Mouse (Mus musculus) forebrain, embryonic 16.5 days (tissue): Measurements from ENCODE around the gene Ppp1r10. TPM values are rescaled to one million over a fixed set of nuclear protein-coding genes. Genes with fewer than 3 reads are reported as not detected.
"Not testable (repeated sequence)": the region's sequence is repeated elsewhere in the genome, so short reads cannot be mapped to it uniquely, and the experiment has no call there.

Experiments
- ATAC-seq: fragments of 200-750 bp; cut with Nextera tagmentation; 2 replicates; pipeline ENCODE4 v1.8.0; 2017; ENCODE audit warnings: mild to moderate bottlenecking, moderate library complexity
- H3K27ac ChIP-seq: fragments of 300-500 bp; sonication (generic); 2 replicates; pipeline ENCODE4 v1.5.1; 2014; ENCODE audit warnings: low read length, control low read depth
- H3K27me3 ChIP-seq: fragments of 300-500 bp; sonication (generic); replicated peaks from 2 replicates; pipeline ENCODE4 v1.6.1; 2014; ENCODE audit warnings: low read length; ENCODE audit not compliant: control insufficient read depth, insufficient read depth
- H3K36me3 ChIP-seq: fragments of 300-500 bp; sonication (generic); 2 replicates; pipeline ENCODE4 v1.6.1; 2014; ENCODE audit not compliant: control insufficient read depth, insufficient read depth
- H3K4me1 ChIP-seq: fragments of 300-500 bp; sonication (generic); replicated peaks from 2 replicates; pipeline ENCODE4 v1.6.1; 2014; ENCODE audit warnings: low read length; ENCODE audit not compliant: control insufficient read depth, insufficient read depth
- H3K4me2 ChIP-seq: fragments of 300-500 bp; sonication (generic); 2 replicates; pipeline ENCODE4 v1.6.1; 2014; ENCODE audit warnings: mild to moderate bottlenecking, low read length, control low read depth
- H3K4me3 ChIP-seq: fragments of 300-500 bp; sonication (generic); replicated peaks from 2 replicates; pipeline ENCODE4 v1.5.1; 2014; ENCODE audit warnings: mild to moderate bottlenecking, low read length, control low read depth
- H3K9ac ChIP-seq: fragments of 300-500 bp; sonication (generic); replicated peaks from 2 replicates; pipeline ENCODE4 v1.6.1; 2014; ENCODE audit warnings: low read depth, low read length, control low read depth
- H3K9me3 ChIP-seq: fragments of 300-500 bp; sonication (generic); 2 replicates; pipeline ENCODE4 v1.6.1; 2016; ENCODE audit warnings: low read length; ENCODE audit not compliant: control insufficient read depth
- WGBS: fragments of 180-500 bp; shearing (Covaris S2); extraction: QIAGEN DNeasy Blood & Tissue Kit; methylation state at CpG from one replicate; pipeline ENCODE4 v1.1.7; 2014; 5-methylcytosine and 5-hydroxymethylcytosine counted together
- polyA plus RNA-seq: library from polyadenylated mRNA; unstranded; fragments of >200 nt; fragmentation: Nextera tagmentation; extraction: Ambion mirVana; gene quantifications from 2 replicates; pipeline ENCODE4 v1.2.1, GENCODE M21; 2015

The Ppp1r10 gene
- polyA plus RNA-seq, 1 experiment from 2014 or later = 47.0 TPM

DNA sequence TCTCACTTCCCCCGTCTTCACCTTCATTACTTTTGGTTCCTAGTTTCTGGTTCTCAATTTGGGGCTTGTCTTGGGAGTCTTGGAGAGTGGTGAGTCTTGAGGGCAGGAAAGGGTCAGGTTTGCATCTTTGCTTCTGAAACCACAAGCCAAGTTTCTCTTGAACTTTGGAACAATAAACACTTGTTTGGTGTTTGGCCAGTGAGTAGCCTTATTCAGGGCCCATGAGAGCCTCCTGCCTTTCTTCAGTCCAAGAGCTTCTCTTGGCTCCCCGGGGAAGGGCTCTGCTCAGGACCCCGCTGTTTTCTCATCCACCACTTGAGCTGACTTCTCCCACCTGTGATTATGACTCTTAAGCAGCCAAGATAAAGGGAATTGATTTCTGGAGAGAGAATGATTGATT is 6.3 kb downstream of the Ppp1r10 start:
- 83% methylated on average over 3 of the region's 3 CpGs for WGBS
- H3K4me1 ChIP-seq = peaks cover 27% of the 10 kb centered on the region
- H3K9me3 ChIP-seq = no peaks in the 10 kb centered on the region
- H3K9ac ChIP-seq = no peak overlapping the region
- H3K27ac ChIP-seq = no peak overlapping the region
- ATAC-seq = no peak
- peaks cover 24% of the 10 kb centered on the region for H3K36me3 ChIP-seq
- no peak overlapping the region for H3K4me2 ChIP-seq
- H3K27me3 ChIP-seq = no peaks in the 10 kb centered on the region
- H3K4me3 ChIP-seq = no peak overlapping the region

DNA sequence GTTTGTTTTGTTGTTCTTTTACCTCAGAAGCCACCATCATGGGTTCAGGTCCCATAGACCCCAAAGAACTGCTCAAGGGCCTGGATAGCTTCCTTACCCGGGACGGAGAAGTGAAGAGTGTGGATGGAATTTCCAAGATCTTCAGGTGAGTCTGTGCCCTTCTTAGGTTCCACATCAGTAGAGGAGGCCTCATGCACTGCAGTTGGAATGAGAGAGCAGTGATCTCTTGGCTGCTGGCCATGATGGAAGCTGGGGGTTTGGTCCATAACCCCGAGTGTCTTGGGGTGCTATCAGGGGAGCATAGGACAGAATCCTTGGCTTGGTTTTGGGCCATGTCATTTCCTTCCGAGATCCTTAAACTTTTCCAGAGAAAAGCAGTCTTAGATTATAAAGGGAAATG is 7.0 kb downstream of the Ppp1r10 start:
- Histone ChIP-seq H3K4me2 (no peak overlapping the region), H3K4me3 (no peak overlapping the region), H3K27ac (no peak overlapping the region), H3K4me1 (peaks cover 27% of the 10 kb centered on the region), H3K27me3 (no peaks in the 10 kb centered on the region), H3K9ac (no peak overlapping the region), H3K36me3 (peaks cover 30% of the 10 kb centered on the region), H3K9me3 (no peaks in the 10 kb centered on the region)
- WGBS = 95% methylated on average over 4 of the region's 4 CpGs
- ATAC-seq = no peak

DNA sequence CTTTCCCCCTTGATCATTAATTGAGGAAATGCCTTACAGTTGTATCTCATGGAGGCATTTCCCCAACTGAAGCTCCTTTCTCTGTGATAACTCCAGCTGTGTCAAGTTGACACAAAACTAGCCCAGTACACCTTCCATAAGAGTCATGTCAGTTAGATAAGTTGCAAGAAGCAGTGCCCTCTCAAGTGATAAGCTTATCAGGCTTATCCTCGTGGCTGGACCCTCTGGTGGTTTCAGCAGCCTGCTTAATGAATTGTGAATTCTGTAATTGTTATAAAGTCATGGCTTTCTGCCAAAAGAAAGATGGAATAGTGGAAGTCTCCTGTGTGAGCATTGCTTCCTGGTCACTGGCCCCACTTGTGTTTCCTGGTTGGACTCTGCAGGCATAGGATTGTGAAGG is 11.2 kb downstream of the Ppp1r10 start:
- Histone ChIP-seq H3K4me2 (no peak overlapping the region), H3K27ac (no peak overlapping the region), H3K4me3 (no peak overlapping the region), H3K9ac (no peak overlapping the region), H3K9me3 (no peaks in the 10 kb centered on the region), H3K36me3 (peaks cover 40% of the 10 kb centered on the region), H3K27me3 (no peaks in the 10 kb centered on the region), H3K4me1 (no peaks in the 10 kb centered on the region)
- ATAC-seq = no peak
- 63% methylated on average over 1 of the region's 1 CpGs for WGBS

DNA sequence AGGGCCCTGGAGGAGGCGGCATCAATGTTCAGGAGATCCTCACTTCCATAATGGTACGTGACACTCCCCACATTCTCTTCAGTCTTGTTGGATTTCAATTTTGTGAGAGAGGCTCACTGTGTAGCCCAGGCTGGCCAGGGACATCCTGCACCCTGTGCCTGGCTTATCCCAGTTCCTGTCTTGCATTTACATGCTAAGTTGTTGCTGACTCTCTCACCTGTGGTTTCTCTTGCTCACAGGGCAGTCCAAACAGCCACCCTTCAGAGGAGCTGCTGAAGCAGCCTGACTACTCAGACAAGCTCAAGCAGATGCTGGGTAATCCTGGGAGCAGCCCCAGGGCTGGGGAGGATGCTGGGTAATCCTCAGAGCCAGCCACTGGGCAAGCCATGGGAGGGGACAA is 13.3 kb downstream of the Ppp1r10 start:
- H3K27me3 ChIP-seq = no peaks in the 10 kb centered on the region
- no peak overlapping the region for H3K4me3 ChIP-seq
- ATAC-seq = no peak
- no peaks in the 10 kb centered on the region for H3K4me1 ChIP-seq
- H3K9ac ChIP-seq = no peak overlapping the region
- no peaks in the 10 kb centered on the region for H3K9me3 ChIP-seq
- H3K27ac ChIP-seq = no peak overlapping the region
- no peak overlapping the region for H3K4me2 ChIP-seq
- 96% methylated on average over 2 of the region's 2 CpGs for WGBS
- H3K36me3 ChIP-seq = peaks cover 33% of the 10 kb centered on the region

DNA sequence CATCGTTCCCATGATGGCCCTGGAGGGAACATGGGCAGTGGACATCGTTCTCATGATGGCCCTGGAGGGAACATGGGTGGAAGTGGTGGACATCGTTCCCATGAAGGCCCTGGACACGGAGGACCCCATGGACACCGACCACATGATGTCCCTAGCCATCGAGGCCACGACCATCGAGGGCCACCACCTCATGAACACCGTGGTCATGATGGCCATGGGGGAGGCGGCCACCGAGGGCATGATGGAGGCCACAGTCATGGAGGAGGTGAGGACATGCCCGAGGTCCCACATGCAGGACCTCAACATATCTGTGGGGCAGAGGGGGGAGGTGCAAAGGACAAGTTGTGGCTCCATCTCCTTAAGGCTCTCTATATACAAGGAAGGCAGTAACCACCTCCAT is 14.4 kb downstream of the Ppp1r10 start:
- H3K4me2 ChIP-seq = no peak overlapping the region
- peaks cover 28% of the 10 kb centered on the region for H3K36me3 ChIP-seq
- no peaks in the 10 kb centered on the region for H3K4me1 ChIP-seq
- no peaks in the 10 kb centered on the region for H3K9me3 ChIP-seq
- no peak overlapping the region for H3K4me3 ChIP-seq
- no peak overlapping the region for H3K9ac ChIP-seq
- H3K27ac ChIP-seq = no peak overlapping the region
- H3K27me3 ChIP-seq = no peaks in the 10 kb centered on the region
- 96% methylated on average over 12 of the region's 12 CpGs for WGBS
- no peak for ATAC-seq

DNA sequence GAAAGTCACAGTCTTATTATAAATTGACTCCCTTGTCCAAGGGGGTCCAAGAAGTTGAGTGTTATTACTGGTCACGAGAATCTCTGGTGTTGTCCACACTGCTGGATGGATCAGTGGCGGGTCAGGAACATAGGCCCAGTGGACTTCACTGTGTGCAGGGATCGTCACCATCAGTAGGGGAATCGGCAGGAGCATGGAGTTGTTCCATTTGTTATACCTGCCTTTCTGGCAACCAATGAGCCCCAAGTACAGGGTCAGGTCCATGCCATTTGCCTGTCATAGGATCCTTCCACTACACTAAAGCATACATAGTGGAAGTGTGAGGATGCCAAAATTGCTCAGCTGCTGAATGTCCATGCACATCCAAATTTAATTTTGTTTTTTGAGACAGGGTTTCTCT is 16.4 kb downstream of the Ppp1r10 start:
- ATAC-seq = no peak
- Histone ChIP-seq H3K4me2 (no peak overlapping the region), H3K9me3 (no peaks in the 10 kb centered on the region), H3K36me3 (peaks cover 16% of the 10 kb centered on the region), H3K4me1 (no peaks in the 10 kb centered on the region), H3K9ac (no peak overlapping the region), H3K4me3 (no peak overlapping the region), H3K27me3 (no peaks in the 10 kb centered on the region), H3K27ac (no peak overlapping the region)
- 89% methylated on average over 4 of the region's 4 CpGs for WGBS

DNA sequence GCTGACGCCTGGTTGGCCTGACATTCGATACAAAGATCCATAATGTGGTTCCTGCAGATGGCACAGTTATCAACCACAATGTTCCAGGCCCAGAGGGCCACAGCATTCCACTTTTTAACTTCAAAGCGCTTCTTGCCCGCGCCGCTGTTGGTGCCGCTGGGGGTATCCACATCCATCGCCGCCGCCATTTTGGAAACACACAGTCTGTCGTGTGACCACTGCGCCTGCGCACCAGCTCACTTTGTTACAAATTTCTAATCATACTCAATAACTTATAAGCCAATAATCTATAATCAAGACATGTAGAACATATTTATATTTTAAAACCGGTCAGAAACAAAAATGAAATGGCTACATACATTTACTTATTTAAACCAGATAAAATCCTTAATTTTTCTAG is 19.5 kb downstream of the Ppp1r10 start:
- WGBS = 94% methylated on average over 14 of the region's 14 CpGs
- not testable (repeated sequence) for ATAC-seq

DNA sequence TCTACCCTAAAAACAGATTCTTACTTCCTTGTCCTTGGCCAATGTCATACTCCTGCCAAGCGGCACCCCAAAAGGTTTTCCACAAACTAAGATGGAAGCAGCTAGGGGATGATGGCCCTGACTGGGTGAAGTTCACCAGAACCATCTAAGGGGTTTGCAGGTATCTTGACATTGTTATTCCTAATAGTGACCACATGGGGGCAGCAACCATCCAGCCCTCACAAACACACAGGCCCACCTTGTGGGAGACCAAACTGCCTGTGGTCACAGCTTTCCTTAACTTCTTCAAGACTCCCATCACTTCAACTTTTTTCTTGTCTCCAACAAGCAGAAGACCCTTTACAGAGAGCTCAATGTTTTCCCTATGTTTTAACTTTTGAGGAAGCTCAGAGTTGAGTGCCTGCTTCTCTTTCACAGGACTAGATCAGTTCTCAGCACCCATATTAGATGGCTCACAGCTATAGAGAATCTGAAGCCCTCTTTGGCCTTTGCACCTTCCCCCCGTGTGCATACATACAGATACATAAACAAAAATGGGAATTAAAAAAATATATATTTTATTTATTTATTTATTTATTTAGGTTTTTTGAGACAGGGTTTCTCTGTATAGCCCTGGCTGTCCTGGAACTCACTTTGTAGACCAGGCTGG is 21.6 kb downstream of the Ppp1r10 start:
- no peak overlapping the region for H3K4me3 ChIP-seq
- peak; percentile 71; the same call in 1 of the 2 replicates for ATAC-seq
- H3K36me3 ChIP-seq = no peaks in the 10 kb centered on the region
- no peak overlapping the region for H3K4me2 ChIP-seq
- no peaks in the 10 kb centered on the region for H3K27me3 ChIP-seq
- WGBS = 32% methylated on average over 2 of the region's 2 CpGs
- no peak overlapping the region for H3K27ac ChIP-seq
- no peak overlapping the region for H3K9ac ChIP-seq
- no peaks in the 10 kb centered on the region for H3K9me3 ChIP-seq
- H3K4me1 ChIP-seq = no peaks in the 10 kb centered on the region

More for the DNA sequence above, 19.5 kb downstream of the Ppp1r10 start:
- not testable (repeated sequence) for H3K36me3 ChIP-seq, H3K27ac ChIP-seq, H3K4me3 ChIP-seq, H3K27me3 ChIP-seq, H3K4me2 ChIP-seq, H3K9me3 ChIP-seq, H3K9ac ChIP-seq, H3K4me1 ChIP-seq

DNA sequence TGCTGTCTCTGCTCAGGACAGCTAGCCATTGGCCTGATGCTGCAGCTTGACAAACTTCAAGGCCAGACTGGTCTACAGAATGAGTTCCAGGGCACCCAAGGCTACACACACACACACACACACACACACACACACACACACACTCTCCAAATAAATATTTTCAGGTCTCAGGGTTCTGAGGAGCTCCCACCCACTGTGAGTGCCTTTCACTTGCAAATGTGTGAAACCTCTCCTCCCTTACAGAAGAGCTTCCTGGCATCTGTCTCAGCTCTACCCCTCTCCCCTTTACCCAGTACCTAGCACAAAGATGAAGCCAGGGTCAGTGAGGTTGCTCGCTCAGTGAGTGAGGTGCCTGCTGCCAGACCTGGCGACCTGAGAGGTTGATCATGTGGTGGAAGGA is 22.9 kb downstream of the Ppp1r10 start:
- Histone ChIP-seq H3K27me3 (no peaks in the 10 kb centered on the region), H3K4me2 (no peak overlapping the region), H3K4me1 (no peaks in the 10 kb centered on the region), H3K4me3 (no peak overlapping the region), H3K27ac (no peak overlapping the region), H3K9ac (no peak overlapping the region), H3K36me3 (no peaks in the 10 kb centered on the region), H3K9me3 (no peaks in the 10 kb centered on the region)
- no peak for ATAC-seq
- WGBS = 39% methylated on average over 2 of the region's 2 CpGs

DNA sequence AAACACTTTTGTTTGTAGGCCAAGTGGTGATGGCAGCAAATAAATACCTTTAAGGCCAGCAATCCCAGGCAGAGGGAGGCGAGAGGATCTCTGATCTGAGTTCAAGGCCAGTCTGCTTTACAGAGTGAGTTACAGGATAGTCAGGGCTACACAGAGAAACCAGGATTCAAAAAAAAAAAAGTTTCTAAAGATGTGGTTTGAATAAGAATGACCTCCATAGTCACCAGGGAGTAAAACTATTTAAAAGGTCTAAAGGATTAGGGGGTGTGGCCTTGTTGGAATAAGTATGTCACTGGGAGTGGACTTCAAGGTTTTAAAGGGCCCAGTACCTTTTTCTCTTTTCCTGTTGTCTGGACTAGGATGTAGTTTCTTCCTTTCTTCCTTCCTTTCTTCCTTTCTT is 23.7 kb downstream of the Ppp1r10 start:
- no peak overlapping the region for H3K4me3 ChIP-seq
- H3K36me3 ChIP-seq = no peaks in the 10 kb centered on the region
- ATAC-seq = no peak
- H3K9me3 ChIP-seq = no peaks in the 10 kb centered on the region
- H3K9ac ChIP-seq = no peak overlapping the region
- 29% methylated on average over 1 of the region's 1 CpGs for WGBS
- no peak overlapping the region for H3K4me2 ChIP-seq
- H3K27me3 ChIP-seq = no peaks in the 10 kb centered on the region
- H3K4me1 ChIP-seq = no peaks in the 10 kb centered on the region
- H3K27ac ChIP-seq = no peak overlapping the region
